Mouse (Mus musculus) v-Abl transformed pro-B cells (cell line): ENCODE data around the gene Slc6a13.

Experiments
- in situ Hi-C, 2 experiments: fragments of 400-800 bp; cut with MboI; formaldehyde crosslinking; loops; one replicate each; pipeline ENCODE4 v1.15.1; 2025; ENCODE audit not compliant: unreplicated experiment in 2 of 2

Gene Slc6a13

DNA sequence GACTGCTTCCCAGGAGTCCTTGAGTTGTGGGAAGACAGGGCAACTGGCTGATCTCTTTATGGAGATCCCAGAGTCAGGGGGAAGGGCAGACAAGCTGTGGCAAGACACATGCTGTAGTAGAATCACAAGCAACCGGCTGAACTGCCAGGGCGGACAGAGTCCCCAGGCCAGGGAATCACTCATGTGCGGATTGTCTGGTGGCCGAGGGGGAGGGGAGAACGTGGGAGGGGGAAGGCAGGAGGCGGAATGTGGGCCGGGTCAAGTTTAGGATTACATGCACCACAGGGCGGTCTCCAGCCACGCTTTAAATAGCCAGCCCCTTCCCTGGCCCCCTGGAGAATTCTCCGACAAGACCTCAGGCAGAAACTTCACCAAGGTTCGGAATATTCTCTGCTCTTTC, at the start of gene Slc6a13:
TSS of gene Slc6a13 (plus strand) at position 274 of the 400 bp plus-strand sequence.
- in situ Hi-C loops, result no loop called here

DNA sequence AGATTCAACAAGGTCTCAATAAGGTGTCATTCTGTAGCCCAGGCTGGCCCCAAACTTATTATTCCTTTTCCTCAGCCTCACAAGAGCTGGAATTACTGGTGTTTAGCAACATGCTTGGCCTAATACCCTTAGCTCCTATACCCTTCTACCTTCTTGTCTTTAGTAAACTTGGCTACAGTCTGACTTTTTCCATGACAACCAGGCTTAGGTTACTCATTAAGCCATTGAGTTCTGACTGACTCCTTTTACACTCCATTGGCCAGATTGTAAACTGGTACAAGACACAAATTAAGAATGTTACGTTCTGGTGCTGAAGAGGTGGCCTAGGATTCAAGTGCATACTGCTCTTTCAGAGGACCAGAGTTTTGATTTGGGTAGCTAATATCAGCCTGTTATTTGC, 49.6 kb upstream of the Slc6a13 start:
- in situ Hi-C loops, result no loop called here

DNA sequence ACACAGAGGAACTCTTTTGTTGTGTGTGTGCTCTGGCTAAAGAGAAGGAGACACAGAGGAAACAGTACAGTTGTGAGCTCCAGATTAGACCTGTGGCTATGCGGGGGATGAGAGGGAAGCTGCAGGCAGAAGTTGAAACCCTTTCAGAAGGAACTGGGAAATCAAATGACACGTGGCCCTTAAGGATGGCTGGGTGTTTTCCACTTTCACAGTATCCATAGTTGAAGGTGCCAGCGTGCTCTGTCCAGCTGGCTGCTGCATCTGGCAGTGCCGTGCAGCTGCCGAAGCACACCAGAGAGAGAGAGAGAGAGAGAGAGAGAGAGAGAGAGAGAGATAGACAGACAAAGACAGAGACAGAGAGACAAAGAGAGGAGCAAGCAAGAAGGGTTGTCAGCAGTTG, 48.8 kb upstream of the Slc6a13 start:
- in situ Hi-C loops, result no loop called here

DNA sequence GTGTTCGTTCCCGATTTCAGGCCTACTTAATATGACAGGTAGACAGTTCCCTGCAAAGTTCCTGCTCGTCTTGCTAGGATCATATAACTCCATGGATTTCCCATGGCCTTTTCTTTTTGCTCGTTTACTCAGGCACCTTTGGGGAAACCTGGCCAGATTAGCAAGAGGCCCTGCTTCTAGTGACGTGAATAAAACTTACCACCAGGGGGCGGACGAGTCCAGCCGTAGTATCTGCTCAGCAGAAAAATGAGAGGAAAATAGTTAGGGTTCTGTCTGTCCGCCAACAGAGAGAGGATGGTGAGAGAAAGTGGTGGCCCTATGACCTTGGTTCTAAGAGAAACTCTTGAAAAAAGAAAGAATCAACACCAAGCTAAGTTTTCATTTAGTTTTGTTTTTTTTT, 39.5 kb upstream of the Slc6a13 start:
- in situ Hi-C loops, result loop anchor here (5.0 to 10.0 kb wide), 2 partner anchors 107 to 1044 kb away; partner anchors contain the start of gene M6pr (in 1 of the 2)

DNA sequence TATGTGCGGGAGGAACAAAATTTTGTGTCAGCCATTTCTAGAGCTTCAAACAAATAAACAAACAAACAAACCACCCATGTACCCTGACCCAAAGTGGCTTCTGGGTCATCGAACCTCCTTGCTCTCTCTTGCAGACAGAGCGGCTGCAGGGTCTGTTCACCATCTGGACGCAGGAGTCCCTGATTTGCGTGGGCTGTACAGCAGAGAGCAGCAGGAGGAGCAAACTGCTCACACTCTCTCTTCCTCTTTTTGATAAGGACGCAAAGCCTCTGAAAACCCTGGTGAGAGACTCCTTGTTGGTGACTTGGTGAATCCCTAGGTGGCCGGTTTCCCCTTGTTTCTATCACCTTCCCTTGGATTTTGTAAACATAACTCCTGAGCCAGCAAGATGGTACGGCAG, 38.8 kb upstream of the Slc6a13 start:
- in situ Hi-C loops, result loop anchor here (5.0 to 10.0 kb wide), 2 partner anchors 106 to 1044 kb away; partner anchors contain the start of gene M6pr (in 1 of the 2)

DNA sequence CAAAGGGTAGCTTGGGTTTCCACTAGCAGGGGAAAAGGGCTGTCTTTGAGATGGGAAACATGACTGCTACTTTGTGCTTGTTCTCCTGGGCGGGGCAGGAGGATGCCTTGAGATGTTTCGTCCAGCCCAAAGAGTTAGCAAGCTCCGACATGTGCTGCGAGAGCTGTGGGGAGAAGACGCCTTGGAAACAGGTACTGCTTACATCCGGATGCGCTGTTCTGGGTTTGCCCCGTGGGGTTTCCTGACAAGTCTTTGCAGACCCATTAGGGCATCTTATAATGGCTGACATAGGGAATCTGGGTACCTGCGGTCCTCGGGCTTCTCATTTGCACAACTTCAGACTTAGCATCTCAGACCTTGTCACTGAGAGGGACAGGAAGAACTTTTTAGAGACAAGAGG, 38.0 kb upstream of the Slc6a13 start:
- in situ Hi-C loops, result loop anchor here (5.0 to 10.0 kb wide), 2 partner anchors 105 to 1043 kb away; partner anchors contain the start of gene M6pr (in 1 of the 2)

DNA sequence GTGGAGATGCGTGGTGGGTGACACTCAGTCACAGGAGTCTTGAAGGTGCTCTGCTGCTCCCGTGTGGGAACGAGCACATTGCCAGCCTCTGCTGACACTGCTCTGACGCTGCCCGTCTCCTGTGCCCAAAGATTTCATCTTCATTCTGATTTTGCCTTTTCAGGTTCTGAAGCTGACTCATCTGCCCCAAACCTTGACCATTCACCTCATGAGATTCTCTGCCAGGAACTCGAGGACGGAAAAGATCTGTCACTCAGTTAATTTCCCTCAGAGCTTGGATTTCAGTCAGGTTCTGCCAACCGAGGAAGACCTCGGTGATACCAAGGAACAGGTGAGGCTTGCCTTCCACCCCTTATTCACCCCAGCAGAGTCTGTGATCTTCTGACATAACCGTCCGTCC, 37.5 kb upstream of the Slc6a13 start:
- in situ Hi-C loops, result loop anchor here (5.0 to 10.0 kb wide), 2 partner anchors 105 to 1042 kb away; partner anchors contain the start of gene M6pr (in 1 of the 2)

DNA sequence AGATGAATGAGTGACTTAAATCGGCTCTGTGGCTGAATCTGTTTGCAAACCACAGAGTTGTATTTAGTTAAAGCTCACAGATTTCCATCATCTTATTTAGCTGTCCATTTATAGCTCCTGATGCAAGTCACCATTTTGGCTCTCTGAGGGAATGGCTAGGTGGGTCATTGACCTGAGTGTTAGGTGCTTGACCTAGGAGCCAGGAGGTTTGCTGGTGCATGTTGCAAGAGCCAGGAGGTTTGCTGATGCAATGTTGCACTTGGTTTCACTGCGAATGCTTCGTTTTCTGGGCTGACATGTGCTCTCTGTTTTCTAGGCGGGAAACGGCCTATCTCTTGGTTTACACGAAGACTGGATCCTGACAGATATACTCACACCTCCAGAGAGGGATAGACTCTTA, 29.9 kb upstream of the Slc6a13 start:
- in situ Hi-C loops, result loop anchor here (5.0 to 10.0 kb wide), 2 partner anchors 83 to 1035 kb away; partner anchors contain the start of gene M6pr (in 1 of the 2)

DNA sequence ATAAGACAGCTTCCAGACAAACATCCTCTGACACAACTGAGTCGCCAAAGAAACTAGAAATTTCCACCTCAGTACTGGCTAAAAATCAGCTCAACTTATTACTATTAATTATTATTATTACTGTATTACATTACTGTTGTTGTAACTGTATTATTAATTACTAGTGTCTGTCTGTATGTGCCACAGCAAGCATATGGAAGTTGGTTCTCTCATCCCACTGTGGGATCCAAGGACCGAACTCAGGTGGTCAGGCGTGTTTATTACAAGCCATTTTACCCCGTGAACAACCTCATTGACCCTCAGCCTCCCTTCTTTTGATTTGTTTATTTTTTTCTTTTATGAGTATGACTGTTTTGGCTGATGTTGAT, 28.3 kb upstream of the Slc6a13 start:
- in situ Hi-C loops, result loop anchor here (5.0 to 10.0 kb wide), 2 partner anchors 84 to 1033 kb away; partner anchors contain the start of gene M6pr (in 1 of the 2)

DNA sequence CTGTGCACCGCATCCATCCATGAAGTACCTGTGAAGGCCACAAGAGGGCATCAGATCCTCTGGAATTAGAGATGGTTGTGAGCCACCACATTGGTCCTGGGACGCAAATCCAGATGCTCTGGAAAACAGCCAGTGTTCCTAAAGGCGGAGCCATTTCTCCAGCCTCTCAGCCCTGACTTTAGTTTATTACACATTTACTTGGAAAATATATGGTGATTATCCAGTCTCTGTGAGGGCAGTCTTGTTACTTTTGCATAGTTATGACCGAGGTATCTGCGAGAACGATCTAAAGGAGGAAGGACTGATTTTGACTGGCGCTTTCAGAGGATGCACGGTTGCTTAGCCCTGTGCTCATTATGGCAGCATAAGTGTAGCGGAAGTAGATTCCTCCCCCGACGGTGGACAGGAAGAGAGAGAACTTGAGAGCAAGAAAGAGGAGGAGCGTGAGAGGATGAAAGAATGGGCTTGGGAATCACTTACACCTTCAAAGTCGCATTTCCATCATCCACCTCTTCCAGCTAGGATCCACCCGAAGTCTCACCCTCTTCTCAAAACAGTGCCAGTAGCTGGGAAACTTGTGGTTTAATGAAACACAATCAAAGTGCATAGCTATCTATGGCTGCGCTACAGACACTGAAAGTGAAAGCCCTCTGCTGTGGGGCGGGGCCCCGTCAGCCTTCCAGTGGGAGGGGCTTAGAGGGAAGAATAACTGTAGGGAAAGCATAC, 27.8 kb upstream of the Slc6a13 start:
- in situ Hi-C loops, result loop anchor here (5.0 to 10.0 kb wide), 2 partner anchors 85 to 1033 kb away; partner anchors contain the start of gene M6pr (in 1 of the 2)

DNA sequence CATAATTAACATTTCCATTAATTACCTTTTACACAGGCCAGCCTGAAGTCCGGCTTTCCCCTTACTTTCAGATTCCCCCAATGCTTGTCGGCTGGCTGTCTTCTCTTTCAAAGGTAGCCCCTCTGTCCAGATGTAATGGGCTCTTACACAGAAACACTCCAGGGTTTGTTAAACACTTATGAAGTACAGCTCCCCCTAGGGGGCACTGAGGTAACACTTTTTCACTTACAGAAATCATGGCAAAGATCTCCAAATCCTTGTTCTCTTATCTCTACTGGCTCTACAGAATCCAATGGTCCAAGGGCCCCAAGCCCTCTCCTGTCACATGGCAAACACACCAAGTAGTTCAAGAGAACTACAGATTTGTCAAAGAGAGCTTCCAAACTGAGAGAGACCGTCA, 25.7 kb upstream of the Slc6a13 start:
- in situ Hi-C loops, result loop anchor here (5.0 to 10.0 kb wide), 2 partner anchors 87 to 1030 kb away; partner anchors contain the start of gene M6pr (in 1 of the 2)

DNA sequence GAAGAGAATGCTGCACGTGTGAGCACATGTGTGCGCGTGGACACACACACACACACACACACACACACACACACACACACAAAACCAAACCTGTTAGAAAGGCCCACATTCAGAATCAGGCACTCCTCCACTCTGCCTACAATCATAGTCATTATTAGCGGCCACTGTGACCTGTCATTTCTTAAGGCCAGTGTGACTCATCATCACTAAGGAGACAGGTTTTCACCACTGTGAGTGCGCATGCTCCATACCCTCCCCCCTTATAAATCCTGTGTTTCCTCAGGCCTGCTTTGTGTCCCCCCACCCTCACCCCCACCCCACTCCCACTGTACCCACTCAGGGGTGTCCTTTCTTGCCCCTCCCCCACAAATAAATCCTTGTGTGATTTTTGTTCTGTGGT, 15.9 kb upstream of the Slc6a13 start:
- in situ Hi-C loops, result no loop called here

DNA sequence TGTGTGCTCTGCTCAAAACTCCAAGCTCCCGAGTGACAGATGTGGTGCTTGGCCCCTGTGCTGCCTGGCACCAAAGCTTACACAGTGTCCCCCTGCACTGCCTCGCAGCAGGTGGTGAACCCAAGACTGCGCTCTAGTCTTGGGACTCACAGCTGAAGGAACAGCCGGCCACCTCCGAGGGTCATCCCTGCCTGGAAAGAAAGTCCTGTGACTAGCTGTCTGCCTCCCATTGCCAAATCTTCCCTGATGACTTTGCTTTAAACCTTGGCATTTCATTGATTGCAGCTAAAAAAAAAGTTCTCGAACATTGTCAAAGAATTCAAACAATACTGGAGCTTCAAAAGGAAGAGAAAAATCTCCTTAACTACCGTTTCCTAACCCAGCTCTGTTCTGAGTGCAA, 710 bp upstream of the Slc6a13 start:
- in situ Hi-C loops, result no loop called here

DNA sequence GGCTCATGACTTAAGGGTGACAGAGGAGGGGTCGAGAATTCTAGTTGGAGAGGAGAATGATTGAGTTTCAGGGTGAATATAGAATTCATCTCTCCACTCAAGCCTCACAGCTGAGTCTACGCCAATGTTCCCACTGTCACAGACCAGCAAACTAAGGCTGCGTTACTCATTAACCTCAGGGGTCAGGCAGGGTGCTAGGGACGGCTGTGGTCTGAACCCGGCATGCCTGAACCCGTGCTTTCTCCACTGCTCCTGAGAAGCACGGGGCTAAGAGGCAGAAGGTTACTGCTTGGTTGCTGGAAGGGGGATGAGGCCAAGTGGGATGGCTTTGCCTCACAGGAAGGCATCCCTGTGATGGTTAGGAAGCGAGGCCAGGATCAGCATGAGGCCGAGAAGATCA, 477 bp downstream of the Slc6a13 start:
- in situ Hi-C loops, result no loop called here

DNA sequence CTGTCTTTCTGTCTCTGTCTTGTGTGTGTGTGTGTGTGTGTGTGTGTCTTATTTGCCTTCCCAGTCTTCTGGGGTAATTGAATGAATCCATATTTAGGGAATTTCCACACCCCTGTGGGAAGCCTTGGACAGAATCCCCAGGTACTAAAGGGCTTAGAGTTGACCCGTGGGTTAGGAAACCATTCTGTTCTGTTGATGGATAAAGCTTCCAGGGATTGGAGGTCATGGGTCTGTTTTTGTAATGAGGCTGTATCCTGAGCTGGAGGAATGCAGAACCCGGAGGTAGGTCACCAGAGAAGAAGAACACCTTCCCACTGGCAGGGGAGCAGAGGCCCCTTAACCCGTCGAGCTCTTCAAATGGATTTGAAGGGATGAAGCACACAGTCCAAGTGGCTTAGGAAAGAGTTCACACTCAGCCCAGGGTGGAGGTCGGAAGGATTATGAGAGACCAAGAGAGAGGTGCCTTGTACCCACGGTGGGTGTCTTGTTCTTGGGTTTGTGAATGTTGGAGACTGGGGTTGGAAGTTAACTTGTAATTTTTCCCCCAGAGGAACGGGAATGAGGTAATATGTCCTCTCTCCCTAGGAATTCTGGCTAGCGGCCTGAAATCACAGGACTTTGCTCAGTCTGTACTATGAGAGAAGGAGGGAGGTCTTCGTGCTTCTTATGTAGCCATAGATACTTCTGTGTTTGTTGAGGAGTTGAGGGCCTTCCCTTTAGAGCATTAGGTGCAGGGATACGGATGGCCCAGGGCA, 3.6 kb downstream of the Slc6a13 start:
- in situ Hi-C loops, result no loop called here

DNA sequence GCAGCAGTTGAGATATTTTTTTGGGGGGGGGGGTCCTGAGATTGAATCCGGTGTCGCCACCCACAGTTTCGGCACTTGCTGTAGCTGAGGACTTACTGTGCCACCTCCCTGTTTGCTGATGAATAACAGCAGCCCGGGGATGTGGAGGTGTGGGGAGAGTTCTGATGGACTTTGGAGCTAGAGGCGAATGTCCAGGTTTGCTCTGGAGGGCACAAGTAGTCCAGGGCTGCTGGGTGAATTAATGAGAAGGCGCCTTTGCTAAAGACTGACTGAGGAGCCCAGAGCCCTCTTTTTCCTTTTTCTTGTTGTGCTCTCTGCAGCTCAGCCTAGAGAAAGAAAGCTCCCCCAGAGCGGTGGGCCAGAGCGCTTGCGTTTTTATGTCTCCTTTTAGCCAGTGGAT, 4.6 kb downstream of the Slc6a13 start:
- in situ Hi-C loops, result no loop called here

DNA sequence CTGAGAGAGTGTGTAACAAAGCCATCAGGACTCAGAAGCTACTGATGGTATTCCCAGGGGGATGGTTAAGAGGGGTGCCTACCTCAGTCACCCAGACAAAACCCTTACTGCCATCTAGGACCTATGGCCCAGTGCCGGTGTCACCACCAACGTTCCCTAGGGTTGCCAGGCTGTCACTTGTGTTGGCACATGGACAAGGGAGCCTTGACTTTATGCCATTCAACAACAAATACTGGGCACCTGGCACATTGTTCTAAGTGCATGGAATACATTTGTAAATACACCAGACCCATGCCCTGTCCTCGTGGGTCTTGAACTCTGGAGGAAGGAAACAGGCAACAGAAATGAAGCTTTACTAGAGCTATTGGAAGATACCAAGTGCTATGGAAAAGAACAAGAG, 5.5 kb downstream of the Slc6a13 start:
- in situ Hi-C loops, result no loop called here

DNA sequence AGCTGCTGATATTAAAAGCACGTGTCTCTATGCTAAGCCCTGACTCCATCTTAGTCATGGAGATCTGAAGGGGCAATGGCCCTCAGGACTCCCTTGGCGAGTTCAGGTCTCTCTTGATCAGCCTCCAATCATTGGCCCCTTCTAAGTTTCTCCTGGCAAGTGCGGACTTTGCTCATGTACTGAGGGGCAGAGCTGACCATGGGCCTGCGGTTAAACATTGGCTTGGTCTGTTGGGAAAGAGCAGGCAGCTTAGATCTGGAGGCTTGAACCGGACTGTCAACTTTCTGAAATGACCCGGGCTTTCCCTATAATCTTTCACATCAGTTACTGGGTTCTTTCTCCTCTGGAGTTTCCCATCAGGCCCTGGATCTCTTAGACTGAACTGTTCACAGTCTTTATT, 11.0 kb downstream of the Slc6a13 start:
- in situ Hi-C loops, result no loop called here

DNA sequence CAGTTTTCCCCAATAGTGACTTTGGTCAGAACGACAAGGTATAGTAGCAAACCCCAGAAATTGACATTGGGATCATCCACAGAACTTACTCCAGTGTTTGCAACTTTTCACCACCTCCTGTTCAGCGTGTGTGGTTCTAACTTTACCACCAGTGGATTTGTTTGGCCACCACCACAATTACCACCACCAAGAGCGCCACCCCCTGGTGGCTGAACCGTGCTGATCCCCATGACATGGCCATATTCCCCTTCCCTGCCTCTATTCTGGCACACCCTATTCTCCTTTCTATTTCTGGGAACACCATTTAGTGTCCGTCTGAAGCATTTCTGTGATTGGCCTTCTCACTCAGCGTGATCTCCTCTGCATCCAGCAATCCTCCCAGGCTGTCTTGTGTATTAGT, 19.1 kb downstream of the Slc6a13 start:
- in situ Hi-C loops, result no loop called here

DNA sequence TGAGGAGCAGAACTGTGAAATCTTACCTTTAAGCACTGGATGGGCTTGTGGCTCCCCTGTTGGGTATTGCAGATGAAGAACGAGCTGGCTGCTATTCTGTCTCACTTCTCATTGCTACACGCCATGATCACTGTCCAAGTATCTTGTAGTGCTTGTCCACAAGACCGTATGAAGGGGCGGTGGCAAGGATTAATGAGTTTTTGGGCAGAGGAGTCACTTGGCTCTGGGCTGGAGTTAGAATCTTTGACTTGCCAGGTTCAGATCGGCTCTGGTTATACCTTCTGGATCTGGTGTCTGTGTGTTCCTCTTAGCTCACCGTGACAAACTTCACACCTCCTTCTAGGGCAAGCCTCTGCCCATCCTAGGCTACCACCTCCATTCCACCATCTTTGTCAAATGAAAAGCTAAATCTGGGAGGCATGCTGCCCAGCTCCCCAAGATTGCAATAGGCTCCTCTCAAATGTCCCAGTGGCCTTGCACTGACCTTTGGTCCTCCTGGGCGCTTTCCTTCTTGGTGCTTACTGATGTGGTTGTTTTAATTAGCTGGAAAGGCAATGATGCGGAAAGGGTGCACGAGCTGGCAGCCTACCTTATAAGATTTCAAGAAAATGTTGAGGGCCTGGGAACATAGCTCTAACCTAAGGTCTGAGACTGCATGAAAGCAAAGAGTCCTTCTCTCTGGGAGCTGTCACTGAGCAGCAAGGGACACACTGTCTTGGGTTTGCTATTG, 22.5 kb downstream of the Slc6a13 start:
- in situ Hi-C loops, result no loop called here

DNA sequence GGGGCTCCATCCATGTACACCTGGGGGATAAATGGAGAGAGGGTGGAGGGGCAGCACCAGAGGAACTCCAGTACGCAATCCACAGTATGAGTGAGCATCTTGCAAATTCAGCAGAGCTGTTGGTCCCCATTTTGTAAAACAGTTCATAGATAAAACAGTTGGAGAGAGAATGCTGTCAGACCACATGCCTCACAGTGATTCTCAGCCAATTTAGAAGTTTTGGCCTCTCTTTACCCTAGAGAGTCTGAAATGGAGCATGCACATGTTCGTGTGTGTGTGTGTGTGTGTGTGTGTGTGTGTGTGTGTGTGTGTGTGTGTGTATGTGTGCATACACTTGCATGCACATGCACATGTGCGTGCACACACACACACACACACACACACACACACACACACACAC, 25.3 kb downstream of the Slc6a13 start:
- in situ Hi-C loops, result no loop called here
